Mouse (Mus musculus) megakaryocyte-erythroid progenitor cell, adult 5-6 weeks (primary cell): ENCODE data around the gene Chil3. TPM values are rescaled to one million over a fixed set of nuclear protein-coding genes. Genes with fewer than 3 reads are reported as not detected.

Experiments
- total RNA-seq, 2 experiments: library from RNA; stranded (forward) in 1 of 2; stranded (reverse) in 1 of 2; fragments of 200-1000, 215-1000 nt in 1 of 2; fragments of >200 nt in 1 of 2; fragmentation: Nextera tagmentation in 1 of 2; gene quantifications; 2 replicates each; pipeline ENCODE4 v1.2.3; 2014 to 2017

The Chil3 gene
- total RNA-seq, 2 experiments from 2014 or later: 10.7 TPM; not detected in 1

Other genes starting within 250 kb of the Chil3 start
- 0.35 and 2.8 TPM in 2 replicates for gene I830077J02Rik, start 234.9 kb downstream of the Chil3 start, total RNA-seq (2014; fragmentation: Nextera tagmentation)
- gene I830077J02Rik, start 234.9 kb downstream of the Chil3 start, total RNA-seq (2017): 0.52 and 8.0 TPM in 2 replicates
- gene Wdr77, start 208.2 kb downstream of the Chil3 start, total RNA-seq (2014; fragmentation: Nextera tagmentation): 77.7 and 84.6 TPM in 2 replicates
- 37.0 and 37.9 TPM in 2 replicates for gene Wdr77, start 208.2 kb downstream of the Chil3 start, total RNA-seq (2017)
- gene Atp5f1, start 207.5 kb downstream of the Chil3 start, total RNA-seq (2014; fragmentation: Nextera tagmentation): 376 and 381 TPM in 2 replicates
- gene Atp5f1, start 207.5 kb downstream of the Chil3 start, total RNA-seq (2017): 527 and 581 TPM in 2 replicates
- gene Ovgp1, start 193.9 kb downstream of the Chil3 start, total RNA-seq (2014; fragmentation: Nextera tagmentation): 5.9 and 7.8 TPM in 2 replicates
- 2.4 and 7.4 TPM in 2 replicates for gene Ovgp1, start 193.9 kb downstream of the Chil3 start, total RNA-seq (2017)
- not detected in 2 replicates for gene Pifo, start 152.9 kb downstream of the Chil3 start, total RNA-seq (2014; fragmentation: Nextera tagmentation)
- gene Pifo, start 152.9 kb downstream of the Chil3 start, total RNA-seq (2017): not detected in 2 replicates
- gene Chil5, start 134.8 kb downstream of the Chil3 start, total RNA-seq (2014; fragmentation: Nextera tagmentation): not detected in 2 replicates
- gene Chil5, start 134.8 kb downstream of the Chil3 start, total RNA-seq (2017): not detected in 2 replicates
- not detected in 2 replicates for gene Chia1, start 54.3 kb downstream of the Chil3 start, total RNA-seq (2014; fragmentation: Nextera tagmentation)
- not detected in 2 replicates for gene Chia1, start 54.3 kb downstream of the Chil3 start, total RNA-seq (2017)
- not detected in 2 replicates for gene Chil4, start 51.9 kb upstream of the Chil3 start, total RNA-seq (2014; fragmentation: Nextera tagmentation)
- gene Chil4, start 51.9 kb upstream of the Chil3 start, total RNA-seq (2017): not detected in 2 replicates
- not detected in 2 replicates for gene Chil6, start 238.6 kb upstream of the Chil3 start, total RNA-seq (2014; fragmentation: Nextera tagmentation)
- gene Chil6, start 238.6 kb upstream of the Chil3 start, total RNA-seq (2017): not detected in 2 replicates